Comparison of ENCODE assay signal across 8 mouse cellular contexts in genomic region chr16:17405736-17406443, GRCm38 (mm10). TPM values are rescaled to one million over a fixed set of nuclear protein-coding genes. Genes with fewer than 3 reads are reported as not detected.
DNase-seq lines count a peak whose midpoint lies in the region; ATAC-seq and TF ChIP-seq lines count a peak whose summit lies in the region.

Gene Snap29, plus strand, starts transcription at chr16:17405986.
Gene Pi4ka, minus strand, starts transcription at chr16:17406314.

- peak within 1 kb of the TSS; percentile 98 for H3K4me3 ChIP-seq in bone marrow macrophage, adult 2 months (ENCODE audit: insufficient read depth, low read length)
- peak within 1 kb of the TSS; percentile 97 for H3K4me3 ChIP-seq in embryonic fibroblast, embryonic 13.5 days (ENCODE audit: insufficient read depth, low read length)
- H3K4me3 ChIP-seq in kidney, embryonic 14.5 days (ENCODE audit: low read length) = peak within 1 kb of the TSS; percentile 57
- H3K4me3 ChIP-seq in limb, embryonic 15.5 days = peak within 1 kb of the TSS; percentile 87

- TF ChIP-seq POLR2A in bone marrow macrophage, adult 2 months (IDR thresholded peaks at IDR 0.05; ENCODE audit: borderline replicate concordance, low read depth, low read length) = no peak
- peak; percentile 73 for TF ChIP-seq POLR2A in embryonic fibroblast, embryonic 13.5 days (IDR thresholded peaks at IDR 0.05; ENCODE audit: low read depth, low read length)

- H3K4me2 ChIP-seq in kidney, embryonic 14.5 days (replicated peaks; ENCODE audit: low read depth, low read length) = peak within 1 kb of the TSS; percentile 67
- peak within 1 kb of the TSS; percentile 72 for H3K4me2 ChIP-seq in limb, embryonic 15.5 days

- WGBS in kidney, embryonic 14.5 days = under 1% methylated on average over 55 of the region's 69 CpGs
- under 1% methylated on average over 68 of the region's 69 CpGs for WGBS in limb, embryonic 15.5 days

- peaks cover 35% of the 10 kb centered on the region for H3K4me1 ChIP-seq in bone marrow macrophage, adult 2 months (ENCODE audit: control insufficient read depth, insufficient read depth, low read length)
- peaks cover 20% of the 10 kb centered on the region for H3K4me1 ChIP-seq in embryonic fibroblast, embryonic 13.5 days (ENCODE audit: control insufficient read depth, insufficient read depth, low read length)
- H3K4me1 ChIP-seq in kidney, embryonic 14.5 days (ENCODE audit: control insufficient read depth, insufficient read depth, low read length) = 0 out of 2 replicates have a peak, but pooled peaks cover 4% of the 10 kb centered on the region
- peaks cover 21% of the 10 kb centered on the region for H3K4me1 ChIP-seq in limb, embryonic 15.5 days

- no peaks in the 10 kb centered on the region for H3K9me3 ChIP-seq in kidney, embryonic 14.5 days (ENCODE audit: control insufficient read depth, low read length)
- no peaks in the 10 kb centered on the region for H3K9me3 ChIP-seq in limb, embryonic 15.5 days

- no peaks in the 10 kb centered on the region for H3K36me3 ChIP-seq in kidney, embryonic 14.5 days (ENCODE audit: control insufficient read depth, insufficient read depth, low read length)
- H3K36me3 ChIP-seq in limb, embryonic 15.5 days = no peaks in the 10 kb centered on the region; the same call in 1 of the 2 replicates

- peak; percentile 98 for ATAC-seq in kidney, embryonic 14.5 days (ENCODE audit: low FRiP score, low TSS enrichment)
- ATAC-seq in limb, embryonic 15.5 days (ENCODE audit: insufficient number of reproducible peaks, low FRiP score, low TSS enrichment, low read depth) = peak; percentile 98

- no peak for TF ChIP-seq CTCF in bone marrow macrophage, adult 2 months (IDR thresholded peaks at IDR 0.05; ENCODE audit: low read depth, low read length)
- TF ChIP-seq CTCF in embryonic fibroblast, embryonic 13.5 days (IDR thresholded peaks at IDR 0.05; ENCODE audit: borderline replicate concordance, insufficient read depth, low read length) = no peak

- peak within 1 kb of the TSS; percentile 74 for H3K9ac ChIP-seq in kidney, embryonic 14.5 days (ENCODE audit: low read depth, low read length)
- peak within 1 kb of the TSS; percentile 82 for H3K9ac ChIP-seq in limb, embryonic 15.5 days

- H3K27me3 ChIP-seq in kidney, embryonic 14.5 days (ENCODE audit: control insufficient read depth, insufficient read depth, low read length) = no peaks in the 10 kb centered on the region
- H3K27me3 ChIP-seq in limb, embryonic 15.5 days = no peaks in the 10 kb centered on the region

- peak within 1 kb of the TSS; percentile 71 for H3K27ac ChIP-seq in bone marrow macrophage, adult 2 months (ENCODE audit: insufficient read depth, low read depth, low read length)
- H3K27ac ChIP-seq in embryonic fibroblast, embryonic 13.5 days (ENCODE audit: insufficient read depth, low read length) = peak within 1 kb of the TSS; percentile 44; the same call in 1 of the 2 replicates
- H3K27ac ChIP-seq in kidney, embryonic 14.5 days (ENCODE audit: low read depth, low read length) = peak within 1 kb of the TSS; percentile 38
- peak within 1 kb of the TSS; percentile 80 for H3K27ac ChIP-seq in limb, embryonic 15.5 days

- DNase-seq in A20 (ENCODE audit: low read depth, low spot score) = peak; percentile 99
- peak; percentile 100 for DNase-seq in heart, adult 9 months (ENCODE audit: low spot score in 2 of 2)
- DNase-seq in monocyte, adult 2 months (ENCODE audit: low read depth in 1 of 2, low spot score in 2 of 2) = peak; percentile 99 to 100
- DNase-seq in spleen, postnatal 36 days (ENCODE audit: low spot score in 2 of 2) = peak; percentile 99 to 100

RNA-seq across cellular contexts. Expression of gene Snap29, which starts in this region (rescaled TPM):
- 31.9 and 35.3 TPM in 2 replicates for polyA plus RNA-seq in bone marrow macrophage, adult 2 months (2012; ENCODE audit: insufficient read depth, insufficient read length, missing spikeins)
- polyA plus RNA-seq in embryonic fibroblast, embryonic 13.5 days (2011; ENCODE audit: insufficient read length, low read depth, missing spikeins) = 19.5 and 19.8 TPM in 2 replicates
- 6.6 and 7.1 TPM in 2 replicates for polyA plus RNA-seq in kidney, embryonic 14.5 days (2014; fragmentation: Nextera tagmentation; extraction: Ambion mirVana)
- polyA plus RNA-seq in limb, embryonic 15.5 days (2015; fragmentation: Nextera tagmentation; extraction: Ambion mirVana) = 18.1 and 20.5 TPM in 2 replicates

RNA-seq across cellular contexts. Expression of gene Pi4ka, which starts in this region (rescaled TPM):
- 37.1 and 38.0 TPM in 2 replicates for polyA plus RNA-seq in bone marrow macrophage, adult 2 months (2012; ENCODE audit: insufficient read depth, insufficient read length, missing spikeins)
- polyA plus RNA-seq in embryonic fibroblast, embryonic 13.5 days (2011; ENCODE audit: insufficient read length, low read depth, missing spikeins) = 58.4 and 59.3 TPM in 2 replicates
- 32.6 and 41.1 TPM in 2 replicates for polyA plus RNA-seq in kidney, embryonic 14.5 days (2014; fragmentation: Nextera tagmentation; extraction: Ambion mirVana)
- 26.0 and 30.7 TPM in 2 replicates for polyA plus RNA-seq in limb, embryonic 15.5 days (2015; fragmentation: Nextera tagmentation; extraction: Ambion mirVana)

Comparison
In these comparisons a context has a peak if more than half of its experiments do, and no peak if none do; other contexts are left out.
1. Peak in every context shown above with its lines: DNase-seq, ATAC-seq, H3K4me3 ChIP-seq and H3K27ac ChIP-seq.